Comparison of ENCODE assay signal across 24 mouse cellular contexts in genomic region chr14:12966441-12966840, GRCm38 (mm10).
A peak's percentile ranks its signal among the peaks of the same experiment; 100 is the strongest.
DNase-seq lines count a peak whose midpoint lies in the region; ATAC-seq and TF ChIP-seq lines count a peak whose summit lies in the region.
"Had no signal": no experiment of that assay in that cellular context is flagged by ENCODE, and none has a peak within 500 bp of the region (broad histone marks: within the 10 kb centered on the region; RNA-seq: fewer than 3 reads in every experiment).

No protein-coding gene starts in this region.

- H3K27ac ChIP-seq in forebrain, postnatal 0 days (ENCODE audit: low read depth, low read length): no peak overlapping the region
- H3K27ac ChIP-seq in forebrain, embryonic 10.5 days: no peak overlapping the region
- H3K27ac ChIP-seq: embryonic facial prominence, embryonic 12.5 days; gastrocnemius, adult 2 months; hindbrain, embryonic 12.5 days; hindbrain, embryonic 15.5 days had no signal

- WGBS in forebrain, postnatal 0 days: 3% methylated on average over 1 of the region's 1 CpGs
- WGBS in forebrain, embryonic 10.5 days: 26% methylated on average over 1 of the region's 1 CpGs

- ATAC-seq in forebrain, postnatal 0 days: no peak
- ATAC-seq in erythroid progenitor cell, adult 5-6 weeks (replicated peaks; ENCODE audit: low FRiP score, poor library complexity, severe bottlenecking): no peak
- ATAC-seq: forebrain, embryonic 16.5 days had no signal

- no peaks in the 10 kb centered on the region for H3K9me3 ChIP-seq in forebrain, postnatal 0 days (ENCODE audit: low read length)
- H3K9me3 ChIP-seq in forebrain, embryonic 10.5 days: no peaks in the 10 kb centered on the region
- H3K9me3 ChIP-seq: embryonic facial prominence, embryonic 12.5 days; hindbrain, embryonic 12.5 days; hindbrain, embryonic 15.5 days had no signal

- TF ChIP-seq CTCF in forebrain, postnatal 0 days (IDR thresholded peaks at IDR 0.05; ENCODE audit: low read depth): no peak

- no peak overlapping the region for H3K4me3 ChIP-seq in forebrain, postnatal 0 days (ENCODE audit: low read depth, low read length)
- no peak overlapping the region for H3K4me3 ChIP-seq in forebrain, embryonic 10.5 days
- H3K4me3 ChIP-seq: embryonic facial prominence, embryonic 12.5 days; erythroblast, embryonic 14.5 days; gastrocnemius, adult 2 months; hindbrain, embryonic 12.5 days; hindbrain, embryonic 15.5 days had no signal

- no peaks in the 10 kb centered on the region for H3K4me1 ChIP-seq in forebrain, postnatal 0 days (ENCODE audit: insufficient read depth)
- H3K4me1 ChIP-seq in forebrain, embryonic 10.5 days: no peaks in the 10 kb centered on the region
- H3K4me1 ChIP-seq: embryonic facial prominence, embryonic 12.5 days; hindbrain, embryonic 12.5 days; hindbrain, embryonic 15.5 days had no signal

- DNase-seq in cerebellum, postnatal 14 days: peak; percentile 3 to 7
- no peak for DNase-seq in cerebellum, adult 11-12 months
- peak; percentile 1 for DNase-seq in forebrain, postnatal 0 days
- DNase-seq in forebrain, embryonic 10.5 days (ENCODE audit: extremely low spot score, low spot score): no peak
- DNase-seq in R1 (ENCODE audit: low read depth, low spot score): peak; percentile 59
- no peak for DNase-seq in thymus, postnatal 10 days (ENCODE audit: low spot score in 2 of 2)
- DNase-seq: adrenal gland, adult 2 months; adrenal gland, postnatal 14 days; B cell, adult 2 months; cerebellum, adult 18-20 months; cerebellum, adult 9-10 months; gastrocnemius, adult 2 months; gastrocnemius, postnatal 14 days; heart, adult 11 months; kidney, adult 11 months; kidney, adult 8-10 months had no signal

- no peaks in the 10 kb centered on the region for H3K27me3 ChIP-seq in forebrain, postnatal 0 days (ENCODE audit: insufficient read depth, low read length)
- H3K27me3 ChIP-seq in forebrain, embryonic 10.5 days (ENCODE audit: poor library complexity, severe bottlenecking): no peaks in the 10 kb centered on the region
- H3K27me3 ChIP-seq: CH12.LX; embryonic facial prominence, embryonic 12.5 days; hindbrain, embryonic 12.5 days; hindbrain, embryonic 15.5 days had no signal

- H3K9ac ChIP-seq in forebrain, postnatal 0 days: no peak overlapping the region
- H3K9ac ChIP-seq: embryonic facial prominence, embryonic 12.5 days; hindbrain, embryonic 12.5 days; hindbrain, embryonic 15.5 days had no signal

- H3K4me2 ChIP-seq in forebrain, postnatal 0 days (ENCODE audit: low read depth): no peak overlapping the region
- H3K4me2 ChIP-seq: embryonic facial prominence, embryonic 12.5 days; heart, embryonic 11.5 days; hindbrain, embryonic 12.5 days; hindbrain, embryonic 15.5 days had no signal

- H3K36me3 ChIP-seq in forebrain, postnatal 0 days (ENCODE audit: insufficient read depth): no peaks in the 10 kb centered on the region
- no peaks in the 10 kb centered on the region for H3K36me3 ChIP-seq in forebrain, embryonic 10.5 days (replicated peaks)
- H3K36me3 ChIP-seq: embryonic facial prominence, embryonic 12.5 days; hindbrain, embryonic 12.5 days; hindbrain, embryonic 15.5 days had no signal

Comparison
In these comparisons a context has a peak if more than half of its experiments do, and no peak if none do; other contexts are left out.
1. DNase-seq: peak in cerebellum, postnatal 14 days (2 of 2), forebrain, postnatal 0 days (single experiment) and R1 (single experiment); none in cerebellum, adult 11-12 months (single experiment), forebrain, embryonic 10.5 days (single experiment) and thymus, postnatal 10 days (0 of 2).